Mouse (Mus musculus) CD4-positive, CD25-positive, alpha-beta regulatory T cell, adult 2 months (primary cell): ENCODE data around the gene Gm20479.

Experiments used
- DNase-seq: peaks from one replicate; pipeline ENCODE4 v3.0.0-alpha.2; 2012; ENCODE audit warnings: low read depth, low spot score

Gene Gm20479

GRCm38 (mm10) chr7:27367976-27368375 is 10.8 kb upstream of the Gm20479 start:
- peak; percentile 39 for DNase-seq

DNA sequence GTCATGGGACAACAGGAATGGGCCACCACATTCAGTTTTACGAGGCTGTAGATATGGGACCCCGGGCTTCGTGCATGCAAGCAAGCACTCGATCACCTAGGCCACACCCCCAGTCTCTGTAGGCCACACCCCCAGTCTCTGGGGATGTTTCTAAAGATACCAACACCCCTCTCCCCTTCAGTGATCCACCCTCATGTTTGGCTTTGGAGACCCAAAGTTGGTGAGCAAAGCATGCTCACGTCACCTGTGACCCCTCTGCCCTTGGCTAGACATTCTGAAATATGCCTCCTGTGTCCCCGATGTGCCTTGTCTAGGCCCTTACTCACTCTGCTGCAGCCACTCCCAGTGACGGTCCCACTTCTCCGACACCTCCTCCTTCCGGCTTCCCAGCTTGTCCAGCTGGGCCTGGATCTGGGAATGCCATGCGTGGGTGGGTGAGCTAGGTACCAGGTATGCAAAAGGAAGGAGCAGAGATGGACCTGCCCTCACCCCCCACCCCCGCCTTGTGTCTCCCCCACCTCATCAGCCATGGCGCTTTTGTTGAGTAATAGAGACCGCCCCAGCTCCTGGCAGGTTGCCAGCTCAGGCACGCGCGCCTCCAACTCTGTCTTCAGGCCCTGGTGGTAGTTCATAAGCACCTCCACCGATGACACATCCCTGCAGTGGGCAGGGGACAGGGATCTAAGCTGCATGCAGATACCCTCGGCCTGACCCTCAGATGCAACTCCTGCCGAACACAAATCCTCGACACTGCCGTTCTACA is 9.0 kb upstream of the Gm20479 start:
- DNase-seq = peak; percentile 35

GRCm38 (mm10) chr7:27364379-27364778 is 7.2 kb upstream of the Gm20479 start:
- peak; percentile 34 for DNase-seq

DNA sequence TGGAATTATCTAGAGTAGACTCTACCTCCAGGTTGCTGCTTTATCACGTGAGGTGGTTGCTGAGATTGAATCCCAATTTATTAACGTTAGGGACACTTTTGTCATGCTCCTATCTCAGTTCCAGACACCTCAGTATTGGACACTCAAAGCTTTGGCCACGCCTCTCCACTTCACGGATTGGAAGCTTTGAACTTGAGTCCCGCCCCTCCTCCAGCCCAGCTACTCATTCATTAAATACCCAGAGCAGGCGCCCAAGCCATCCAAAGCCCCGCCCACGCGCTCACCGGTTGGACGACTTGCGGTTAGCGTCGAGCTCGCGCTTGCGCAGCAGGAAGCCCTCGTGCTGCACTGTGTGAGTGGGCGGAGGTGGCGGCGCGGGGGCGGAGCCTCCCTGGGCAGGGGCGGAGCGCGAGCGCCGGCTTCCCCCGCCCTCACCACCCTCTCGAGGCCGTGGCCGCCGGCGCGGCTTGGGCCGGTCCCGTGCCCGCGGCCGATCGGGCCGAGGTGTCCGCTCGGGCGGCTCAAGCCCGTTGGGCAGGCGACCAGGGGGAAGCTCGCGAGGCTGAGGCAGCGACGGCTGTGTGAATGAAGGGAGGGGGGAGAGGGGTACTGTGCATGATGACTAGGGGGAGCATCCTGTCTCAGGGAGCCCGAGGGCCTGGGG is 4.2 kb upstream of the Gm20479 start:
- peak; percentile 99 for DNase-seq

DNA sequence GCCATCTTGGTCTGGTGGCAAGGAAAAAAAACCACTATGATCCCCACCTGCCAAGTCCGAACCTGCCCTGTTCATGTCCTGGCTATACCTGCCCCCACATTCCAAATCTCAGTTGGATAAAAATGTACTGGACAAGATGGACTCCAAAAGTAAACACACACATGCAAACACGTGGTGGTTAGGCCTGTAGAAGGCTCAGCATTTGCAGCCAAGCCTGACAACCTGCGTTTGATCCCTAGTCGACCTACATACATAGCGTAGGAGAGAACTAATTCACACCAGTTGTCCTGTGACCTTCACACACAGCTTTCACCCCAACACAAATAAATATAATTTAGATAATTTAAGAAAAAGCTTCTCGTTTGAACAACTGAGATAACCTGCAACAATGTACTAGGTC is 3.5 kb upstream of the Gm20479 start:
- DNase-seq = no peak

DNA sequence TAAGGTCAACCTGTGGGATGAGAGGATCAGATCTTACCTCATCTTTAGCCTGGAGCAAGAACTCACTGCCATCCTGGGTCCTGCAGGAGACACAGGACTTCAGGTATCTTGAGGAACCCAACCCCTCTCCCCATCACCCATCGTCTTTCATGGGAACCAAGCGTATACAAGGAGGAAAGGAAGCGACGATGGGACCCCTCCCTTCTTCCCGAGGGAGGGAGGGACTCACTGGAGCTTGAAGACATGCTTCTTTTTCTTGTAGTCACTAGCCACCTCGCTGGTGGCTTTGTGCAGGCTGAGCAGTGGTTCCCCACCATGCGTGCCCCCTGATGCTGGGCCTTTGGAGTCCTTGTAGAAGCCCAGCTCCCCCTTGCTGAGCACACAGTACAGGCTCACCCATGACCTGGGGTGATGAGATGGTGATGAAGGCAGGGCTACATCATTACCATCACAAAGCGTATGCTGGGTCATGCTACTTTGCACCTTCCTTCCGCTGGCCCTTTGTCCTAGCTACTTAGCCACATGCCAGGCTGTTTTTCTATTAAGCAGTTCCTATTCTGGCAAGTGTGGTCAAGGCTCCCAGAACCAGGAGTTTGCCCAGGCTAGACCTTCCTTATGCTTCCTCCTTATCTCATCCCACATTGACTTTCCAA is 2.6 kb upstream of the Gm20479 start:
- DNase-seq = no peak

- DNase-seq = no peak
Observed at GRCm38 (mm10) chr7:27359162-27359561, 1.9 kb upstream of the Gm20479 start.

- DNase-seq = peak; percentile 59
Observed at GRCm38 (mm10) chr7:27357595-27357978, 368 bp upstream of the Gm20479 start.

DNA sequence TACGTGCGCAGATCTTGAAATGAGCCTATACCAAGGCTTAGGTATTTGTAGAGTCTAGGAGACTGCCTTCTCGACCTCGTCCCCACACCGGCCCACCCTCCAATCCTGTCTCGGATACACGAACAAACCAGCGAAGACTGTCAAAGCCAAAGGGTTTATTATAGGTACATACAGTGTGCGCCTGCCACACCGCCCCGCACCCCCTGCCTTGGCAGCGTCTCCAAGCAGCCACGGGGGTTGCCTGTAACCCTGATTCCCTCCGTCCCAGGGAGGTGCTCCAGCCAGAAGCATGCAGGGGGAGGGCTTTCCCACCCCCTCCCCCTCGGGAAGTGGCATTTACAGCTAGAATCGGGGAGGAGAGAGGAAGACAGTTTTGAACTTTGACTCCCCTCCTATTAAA is 971 bp downstream of the Gm20479 start:
- no peak for DNase-seq

DNA sequence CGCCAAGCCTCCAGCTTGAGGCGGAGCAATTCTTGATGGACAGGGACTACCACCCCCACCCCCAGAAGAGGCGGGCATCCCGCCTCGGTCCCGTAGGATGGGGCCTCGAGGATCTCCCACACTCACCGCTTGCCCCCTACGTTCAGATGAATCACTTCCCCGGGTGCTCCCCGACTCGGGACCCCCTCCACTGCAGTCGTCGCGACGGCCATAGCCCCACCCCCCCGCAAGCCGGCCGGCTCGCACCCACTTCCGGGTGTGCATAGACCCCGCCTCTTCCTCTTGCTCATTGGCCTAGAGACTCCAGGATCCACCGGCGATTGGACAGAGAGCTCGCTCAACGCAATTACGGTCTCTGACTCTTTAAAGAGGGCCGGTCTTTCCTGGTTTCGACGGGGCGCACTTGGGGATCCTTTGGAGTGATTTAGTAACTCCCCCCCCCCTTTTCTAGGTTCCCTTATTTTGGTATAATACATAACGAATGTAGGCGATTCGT is 1.4 kb downstream of the Gm20479 start, which contains the start of gene Shkbp1:
Gene Shkbp1, minus strand, starts transcription at position 275 of the 496 bp plus-strand sequence.
- peak; percentile 93 for DNase-seq

DNA sequence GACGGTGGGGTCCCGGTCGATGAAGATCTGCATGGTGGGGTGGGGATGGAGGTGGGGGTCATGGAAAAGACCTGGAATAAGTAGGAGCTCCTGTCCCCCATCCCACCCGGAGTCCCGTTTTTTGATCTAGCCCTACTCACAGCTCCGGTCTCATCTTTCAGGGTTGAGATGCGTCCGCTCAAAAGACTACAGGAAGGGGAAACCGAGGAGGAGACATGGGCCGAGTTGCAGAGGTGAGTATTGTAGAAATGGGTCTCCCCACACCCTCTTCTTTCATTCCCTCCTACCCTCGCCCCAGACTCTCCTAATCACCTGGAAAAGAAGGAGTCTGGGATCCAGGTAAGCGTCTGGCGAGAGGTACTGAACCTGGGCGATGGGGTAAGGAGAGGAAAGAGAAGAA is 2.0 kb downstream of the Gm20479 start:
- DNase-seq = no peak

DNA sequence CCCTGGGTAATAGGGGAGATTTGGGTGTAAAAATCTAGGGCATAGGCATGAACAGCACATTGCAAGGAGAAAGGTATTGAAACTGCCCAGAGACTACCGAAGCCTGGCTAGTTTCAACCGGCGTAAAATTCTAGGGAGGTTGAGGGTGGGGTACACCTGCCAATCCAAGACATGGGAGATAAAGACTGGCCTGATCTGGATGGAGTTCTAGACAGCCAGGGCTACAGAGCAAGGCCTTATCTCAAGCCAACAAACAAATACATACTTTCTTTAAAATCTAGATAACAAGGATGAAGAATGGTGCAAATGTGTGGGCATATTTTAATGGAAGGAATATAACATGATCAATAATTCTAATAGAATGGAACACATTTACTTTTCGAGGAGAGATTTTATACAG is 2.4 kb downstream of the Gm20479 start:
- no peak for DNase-seq

DNA sequence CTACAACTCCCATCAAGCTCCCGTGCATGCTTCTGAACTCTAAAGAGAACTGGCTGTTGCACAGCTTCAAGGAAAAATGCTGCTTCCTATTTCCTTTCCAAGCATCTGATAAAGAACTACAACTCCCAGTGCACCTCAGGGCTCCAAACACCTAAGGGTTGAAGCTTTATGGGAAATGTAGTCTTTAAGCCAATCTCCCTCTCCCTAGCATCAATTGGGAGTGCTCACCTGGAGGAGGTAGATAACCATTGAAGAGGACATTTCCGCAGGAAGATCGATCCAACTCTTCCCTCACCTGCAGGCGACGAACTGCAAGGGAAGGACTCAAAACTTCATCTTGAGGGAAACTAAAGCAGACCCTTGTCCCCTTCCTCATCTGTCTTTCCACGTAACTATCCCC is 3.1 kb downstream of the Gm20479 start:
- DNase-seq = no peak

GRCm38 (mm10) chr7:27345444-27345843 is 11.8 kb downstream of the Gm20479 start:
- no peak for DNase-seq

GRCm38 (mm10) chr7:27342595-27342994 is 14.6 kb downstream of the Gm20479 start:
- peak; percentile 60 for DNase-seq

DNA sequence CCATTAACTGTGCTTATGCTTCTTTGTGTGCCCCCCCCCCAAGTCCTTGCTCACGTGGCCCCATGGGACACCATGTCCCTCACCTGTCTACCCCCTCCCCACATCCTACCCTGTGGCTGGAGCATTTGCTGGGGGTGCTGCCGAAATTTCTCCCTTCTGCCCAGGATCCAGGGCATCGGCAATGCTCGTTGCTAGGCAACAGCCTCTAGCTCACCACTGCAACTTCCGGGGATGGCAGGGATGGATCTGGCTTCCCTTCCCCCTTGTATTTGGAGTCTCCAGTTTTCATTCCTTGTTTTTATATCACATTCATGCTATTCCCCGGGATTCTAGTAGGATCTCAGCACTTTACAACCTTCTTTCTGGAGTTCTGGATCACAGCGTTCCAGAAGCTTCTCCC is 17.7 kb downstream of the Gm20479 start:
- no peak for DNase-seq

GRCm38 (mm10) chr7:27339114-27339513 is 18.1 kb downstream of the Gm20479 start:
- no peak for DNase-seq

- DNase-seq = peak; percentile 61
Observed at GRCm38 (mm10) chr7:27337175-27337853, 19.9 kb downstream of the Gm20479 start, which contains the start of gene Ltbp4. Gene Ltbp4, minus strand, starts transcription at chr7:27337692.

DNA sequence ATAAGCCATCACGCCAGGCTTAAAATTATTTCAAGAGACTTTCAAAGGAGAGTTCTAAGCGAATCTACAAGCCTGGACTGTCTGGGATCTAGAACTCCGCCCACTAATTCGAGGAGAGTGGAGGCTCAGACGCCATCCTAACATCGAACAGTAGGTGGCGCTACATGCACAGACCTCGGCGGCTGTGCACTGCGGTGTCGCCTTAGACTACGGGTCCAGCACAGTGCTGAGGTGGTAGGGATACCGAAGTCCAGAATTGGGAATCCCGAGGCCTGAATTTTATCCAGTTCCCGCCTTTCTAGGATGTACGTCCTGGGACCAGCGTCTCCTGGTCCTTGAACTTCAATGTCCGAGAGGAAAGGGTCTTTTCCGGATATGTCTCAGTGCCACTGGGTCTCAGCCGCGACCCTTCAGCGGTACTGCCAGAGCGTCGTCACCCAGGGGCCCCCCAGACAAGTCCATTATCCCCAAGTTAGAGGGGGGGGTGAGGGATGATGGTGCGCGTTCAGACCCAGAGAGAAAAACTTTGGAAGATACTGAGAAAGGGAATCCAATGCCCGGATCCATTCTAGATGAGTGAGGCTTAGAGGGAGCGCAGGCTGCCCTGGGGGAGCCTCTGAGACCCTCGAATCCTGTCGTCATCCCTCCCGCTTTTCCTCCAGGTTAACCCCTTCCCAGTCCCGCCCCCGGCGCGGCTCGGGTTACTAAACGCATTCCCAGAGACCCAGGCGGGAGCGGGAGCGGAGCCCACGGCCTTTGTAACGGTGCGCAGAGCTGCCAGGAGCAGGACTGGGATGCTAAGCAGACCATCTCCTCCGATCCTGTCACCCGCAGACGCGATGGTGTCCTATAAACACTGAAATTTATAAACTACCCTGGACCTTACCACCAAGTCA is 21.0 kb downstream of the Gm20479 start:
- DNase-seq = peak; percentile 93

DNA sequence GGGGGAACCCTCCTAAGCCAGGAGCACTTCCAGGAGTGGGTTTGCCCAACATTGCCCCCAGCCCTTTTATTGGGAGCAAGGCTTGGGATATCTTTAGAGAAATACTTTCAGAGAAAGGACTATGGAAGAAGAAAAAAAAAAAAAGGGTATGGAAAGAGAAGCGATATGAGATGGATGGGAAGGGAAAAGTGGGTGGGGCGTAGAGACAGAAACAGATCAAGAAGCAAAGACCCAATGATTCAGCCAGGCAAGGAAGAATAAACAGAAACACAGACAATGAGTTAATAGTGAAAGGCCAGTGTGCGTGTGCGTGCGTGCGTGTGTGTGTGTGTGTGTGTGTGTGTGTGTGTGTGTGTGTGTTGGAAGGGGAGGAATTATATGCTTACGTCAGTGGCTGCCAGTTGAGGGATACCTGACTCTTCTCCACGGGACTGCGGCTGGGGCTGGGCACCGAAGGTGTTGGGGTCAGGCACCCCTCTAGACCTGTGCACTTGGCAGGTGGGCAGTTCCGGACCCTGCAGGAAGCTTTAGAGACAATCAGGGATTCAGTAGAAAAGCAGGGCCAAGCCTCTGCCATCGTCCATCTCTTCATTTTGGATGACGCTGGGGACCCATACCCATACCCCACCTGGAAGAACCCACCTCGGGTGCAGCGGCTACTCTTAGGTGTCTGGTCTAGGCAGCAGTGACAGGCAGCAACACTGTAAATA is 22.1 kb downstream of the Gm20479 start:
- DNase-seq = no peak
